Mouse (Mus musculus) liver, embryonic 14.5 days (tissue): ENCODE measurements at regions not wholly inside any gene's neighbourhood (a gene's known extent, or its start where the extent isn't known, plus 50 kb on each side); places are given as distances from the start of the nearest gene placed in this dataset.

ENCODE experiments used
- CTCF ChIP-seq: IDR thresholded peaks from 2 replicates; pipeline ENCODE4 v1.5.1; 2016; ENCODE audit warnings: antibody characterized with exemption, low read depth, control low read depth
- EP300 ChIP-seq: IDR thresholded peaks from 2 replicates; pipeline ENCODE4 v1.6.1; 2016; ENCODE audit warnings: antibody characterized with exemption, low read depth

GRCm38 (mm10) chr6:140308641-140309040, 115.2 kb upstream of the Plekha5 start:
- TF ChIP-seq CTCF, result no peak
- TF ChIP-seq EP300, result no peak
